Mouse (Mus musculus): ENCODE results near the gene Wdr60. TPM values are rescaled to one million over a fixed set of nuclear protein-coding genes. Genes with fewer than 3 reads are reported as not detected.
A peak's percentile ranks its signal among the peaks of the same experiment; 100 is the strongest.

The Wdr60 gene
- polyA plus RNA-seq, 1 experiment = 5.9 TPM

GRCm38 (mm10) chr12:116223107-116223506 is 39.7 kb downstream of the Wdr60 start:
- TF ChIP-seq CTCF (conservative IDR thresholded peaks at IDR 0.05; ENCODE audit: insufficient read depth, insufficient read length, low read depth, low read length) = no peak
- TF ChIP-seq POLR2A (IDR thresholded peaks at IDR 0.05; ENCODE audit: low read depth, low read length) = no peak
- no peak overlapping the region for H3K4me3 ChIP-seq (ENCODE audit: insufficient read depth, low read depth, low read length)
- no peaks in the 10 kb centered on the region for H3K27me3 ChIP-seq (replicated peaks; ENCODE audit: control insufficient read depth, insufficient read depth, low read length)
- 92% methylated on average over 2 of the region's 2 CpGs for WGBS
- no peak for DNase-seq
- no peak overlapping the region for H3K27ac ChIP-seq (ENCODE audit: insufficient read depth, low read depth, low read length)
- H3K4me1 ChIP-seq (ENCODE audit: control insufficient read depth, insufficient read depth, low read length) = no peaks in the 10 kb centered on the region
- no peaks in the 10 kb centered on the region; the same call in 1 of the 2 replicates for H3K36me3 ChIP-seq (ENCODE audit: control insufficient read depth, insufficient read depth, low read length)

GRCm38 (mm10) chr12:116207486-116207885 is 55.3 kb downstream of the Wdr60 start:
- 93% methylated on average over 8 of the region's 8 CpGs for WGBS
- Histone ChIP-seq H3K27ac (ENCODE audit: insufficient read depth, low read depth, low read length) (no peak overlapping the region), H3K36me3 (ENCODE audit: control insufficient read depth, insufficient read depth, low read length) (no peaks in the 10 kb centered on the region; the same call in 1 of the 2 replicates), H3K4me3 (ENCODE audit: insufficient read depth, low read depth, low read length) (no peak overlapping the region), H3K4me1 (ENCODE audit: control insufficient read depth, insufficient read depth, low read length) (no peaks in the 10 kb centered on the region), H3K27me3 (replicated peaks; ENCODE audit: control insufficient read depth, insufficient read depth, low read length) (no peaks in the 10 kb centered on the region)
- no peak for TF ChIP-seq CTCF (conservative IDR thresholded peaks at IDR 0.05; ENCODE audit: insufficient read depth, insufficient read length, low read depth, low read length)
- TF ChIP-seq POLR2A (IDR thresholded peaks at IDR 0.05; ENCODE audit: low read depth, low read length) = no peak
- no peak for DNase-seq

GRCm38 (mm10) chr12:116205726-116206125 is 57.1 kb downstream of the Wdr60 start:
- WGBS = 65% methylated on average over 3 of the region's 3 CpGs
- H3K36me3 ChIP-seq (ENCODE audit: control insufficient read depth, insufficient read depth, low read length) = no peaks in the 10 kb centered on the region; the same call in 1 of the 2 replicates
- H3K27me3 ChIP-seq (replicated peaks; ENCODE audit: control insufficient read depth, insufficient read depth, low read length) = no peaks in the 10 kb centered on the region
- H3K4me3 ChIP-seq (ENCODE audit: insufficient read depth, low read depth, low read length) = no peak overlapping the region
- DNase-seq = no peak
- H3K27ac ChIP-seq (ENCODE audit: insufficient read depth, low read depth, low read length) = no peak overlapping the region
- H3K4me1 ChIP-seq (ENCODE audit: control insufficient read depth, insufficient read depth, low read length) = no peaks in the 10 kb centered on the region
- TF ChIP-seq CTCF (conservative IDR thresholded peaks at IDR 0.05; ENCODE audit: insufficient read depth, insufficient read length, low read depth, low read length) (no peak), POLR2A (IDR thresholded peaks at IDR 0.05; ENCODE audit: low read depth, low read length) (no peak)

- H3K27me3 ChIP-seq (replicated peaks; ENCODE audit: control insufficient read depth, insufficient read depth, low read length) = no peaks in the 10 kb centered on the region
- WGBS = 34% methylated on average over 9 of the region's 9 CpGs
- H3K36me3 ChIP-seq (ENCODE audit: control insufficient read depth, insufficient read depth, low read length) = no peaks in the 10 kb centered on the region
- no peaks in the 10 kb centered on the region for H3K4me1 ChIP-seq (ENCODE audit: control insufficient read depth, insufficient read depth, low read length)
- no peak overlapping the region for H3K27ac ChIP-seq (ENCODE audit: insufficient read depth, low read depth, low read length)
- DNase-seq = peak; percentile 52
- no peak overlapping the region for H3K4me3 ChIP-seq (ENCODE audit: insufficient read depth, low read depth, low read length)
- TF ChIP-seq POLR2A (IDR thresholded peaks at IDR 0.05; ENCODE audit: low read depth, low read length) (no peak), CTCF (conservative IDR thresholded peaks at IDR 0.05; ENCODE audit: insufficient read depth, insufficient read length, low read depth, low read length) (peak; percentile 94)
These were observed 60.4 kb downstream of the Wdr60 start for GRCm38 (mm10) chr12:116202176-116202981.

- H3K27ac ChIP-seq (ENCODE audit: insufficient read depth, low read depth, low read length) = no peak overlapping the region
- no peaks in the 10 kb centered on the region for H3K4me1 ChIP-seq (ENCODE audit: control insufficient read depth, insufficient read depth, low read length)
- H3K36me3 ChIP-seq (ENCODE audit: control insufficient read depth, insufficient read depth, low read length) = no peaks in the 10 kb centered on the region
- H3K27me3 ChIP-seq (replicated peaks; ENCODE audit: control insufficient read depth, insufficient read depth, low read length) = no peaks in the 10 kb centered on the region
- TF ChIP-seq POLR2A (IDR thresholded peaks at IDR 0.05; ENCODE audit: low read depth, low read length) = no peak
- TF ChIP-seq CTCF (conservative IDR thresholded peaks at IDR 0.05; ENCODE audit: insufficient read depth, insufficient read length, low read depth, low read length) = no peak
- H3K4me3 ChIP-seq (ENCODE audit: insufficient read depth, low read depth, low read length) = no peak overlapping the region
- WGBS = 80% methylated on average over 6 of the region's 6 CpGs
- no peak for DNase-seq
These were observed 64.0 kb downstream of the Wdr60 start for GRCm38 (mm10) chr12:116198791-116199190.

GRCm38 (mm10) chr12:116196221-116196620 is 66.6 kb downstream of the Wdr60 start:
- Histone ChIP-seq H3K27me3 (replicated peaks; ENCODE audit: control insufficient read depth, insufficient read depth, low read length) (no peaks in the 10 kb centered on the region), H3K36me3 (ENCODE audit: control insufficient read depth, insufficient read depth, low read length) (no peaks in the 10 kb centered on the region), H3K4me3 (ENCODE audit: insufficient read depth, low read depth, low read length) (no peak overlapping the region), H3K4me1 (ENCODE audit: control insufficient read depth, insufficient read depth, low read length) (no peaks in the 10 kb centered on the region), H3K27ac (ENCODE audit: insufficient read depth, low read depth, low read length) (no peak overlapping the region)
- no peak for DNase-seq
- WGBS = 60% methylated on average over 8 of the region's 8 CpGs
- TF ChIP-seq POLR2A (IDR thresholded peaks at IDR 0.05; ENCODE audit: low read depth, low read length) (no peak), CTCF (conservative IDR thresholded peaks at IDR 0.05; ENCODE audit: insufficient read depth, insufficient read length, low read depth, low read length) (no peak)

GRCm38 (mm10) chr12:116194641-116195040 is 68.2 kb downstream of the Wdr60 start:
- no peaks in the 10 kb centered on the region for H3K4me1 ChIP-seq (ENCODE audit: control insufficient read depth, insufficient read depth, low read length)
- no peaks in the 10 kb centered on the region for H3K36me3 ChIP-seq (ENCODE audit: control insufficient read depth, insufficient read depth, low read length)
- H3K27me3 ChIP-seq (replicated peaks; ENCODE audit: control insufficient read depth, insufficient read depth, low read length) = no peaks in the 10 kb centered on the region
- no peak overlapping the region for H3K4me3 ChIP-seq (ENCODE audit: insufficient read depth, low read depth, low read length)
- no peak for DNase-seq
- TF ChIP-seq CTCF (conservative IDR thresholded peaks at IDR 0.05; ENCODE audit: insufficient read depth, insufficient read length, low read depth, low read length) (no peak), POLR2A (IDR thresholded peaks at IDR 0.05; ENCODE audit: low read depth, low read length) (no peak)
- no peak overlapping the region for H3K27ac ChIP-seq (ENCODE audit: insufficient read depth, low read depth, low read length)
